Mouse (Mus musculus): ENCODE data around the gene Cc2d1b.

Gene Cc2d1b

GRCm38 (mm10) chr4:108619587-108620341 lies at the start of gene Cc2d1b:
Gene Cc2d1b (plus strand): TSS chr4:108619940.
- peak; percentile 99 for DNase-seq (ENCODE audit: low read depth, low spot score)

DNA sequence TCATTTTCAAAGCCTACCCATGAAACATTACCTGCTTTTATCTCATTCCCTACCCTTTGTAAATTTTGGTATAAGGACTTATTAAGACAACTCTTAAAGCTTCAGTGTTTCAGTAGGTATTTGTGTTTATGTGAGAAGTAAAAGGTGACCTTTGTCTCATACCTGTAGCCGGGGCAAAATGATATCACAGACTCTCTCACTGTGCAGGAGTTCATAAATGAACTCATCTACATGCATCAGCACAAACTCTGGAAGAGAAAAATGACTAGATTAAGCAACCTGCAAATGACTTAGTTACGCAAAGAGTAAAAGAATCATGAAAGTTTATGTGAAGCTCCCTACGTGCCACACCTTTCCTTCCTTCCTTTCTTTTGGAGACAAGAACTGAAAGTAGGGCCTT lies 47.1 kb upstream of the Cc2d1b start:
- no peak for DNase-seq (ENCODE audit: low read depth, low spot score)

- peak; percentile 97 for DNase-seq (ENCODE audit: low read depth, low spot score)
These were observed 40.6 kb upstream of the Cc2d1b start, which contains the start of the genes Prpf38a and Orc1 for GRCm38 (mm10) chr4:108578840-108579742. Gene Prpf38a (minus strand): TSS chr4:108579336. Gene Orc1 (plus strand): TSS chr4:108579423.

- peak; percentile 15 for DNase-seq (ENCODE audit: low read depth, low spot score)
These were observed 39.9 kb upstream of the Cc2d1b start for GRCm38 (mm10) chr4:108579743-108580411.

DNA sequence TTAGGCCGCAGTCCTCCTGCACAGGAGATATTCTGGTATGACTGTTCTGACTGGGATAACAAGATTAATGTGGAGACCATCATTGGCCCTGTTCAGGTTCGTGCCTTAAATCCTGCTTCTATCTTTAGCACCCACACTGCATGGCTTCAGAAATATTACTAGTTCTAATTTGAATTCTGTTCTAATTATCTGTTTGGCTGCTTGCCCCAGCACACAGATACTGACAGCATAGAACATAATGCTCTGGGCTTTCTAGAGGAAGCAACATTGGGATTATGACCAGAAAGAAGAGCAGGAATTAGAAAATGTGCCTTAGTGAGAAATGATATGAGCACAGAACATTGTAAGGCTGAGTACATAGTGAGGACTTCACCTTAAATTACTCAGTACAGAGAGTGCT lies 26.4 kb upstream of the Cc2d1b start:
- no peak for DNase-seq (ENCODE audit: low read depth, low spot score)

DNA sequence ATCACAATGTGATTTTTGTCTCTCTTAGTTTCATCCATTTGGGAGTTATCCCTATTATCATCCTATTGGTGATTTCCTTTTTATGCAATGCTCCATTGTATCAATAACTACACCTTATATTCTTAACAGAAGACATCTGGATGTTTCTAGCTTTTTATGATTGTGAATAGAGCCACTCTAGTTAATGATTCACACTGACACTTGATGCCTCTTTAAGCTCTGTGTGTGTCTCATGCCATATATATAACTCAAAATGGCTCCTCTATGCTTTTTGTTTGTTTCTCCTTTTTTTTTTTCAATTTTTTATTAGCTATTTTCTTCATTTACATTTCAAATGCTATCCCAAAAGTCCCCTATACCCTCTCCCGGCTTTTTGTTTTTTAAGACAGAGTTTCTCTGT lies 24.0 kb upstream of the Cc2d1b start:
- DNase-seq (ENCODE audit: low read depth, low spot score) = no peak

GRCm38 (mm10) chr4:108598306-108598705 lies 21.4 kb upstream of the Cc2d1b start:
- DNase-seq (ENCODE audit: low read depth, low spot score) = no peak

- no peak for DNase-seq (ENCODE audit: low read depth, low spot score)
These were observed 17.9 kb upstream of the Cc2d1b start for GRCm38 (mm10) chr4:108601870-108602269.

DNA sequence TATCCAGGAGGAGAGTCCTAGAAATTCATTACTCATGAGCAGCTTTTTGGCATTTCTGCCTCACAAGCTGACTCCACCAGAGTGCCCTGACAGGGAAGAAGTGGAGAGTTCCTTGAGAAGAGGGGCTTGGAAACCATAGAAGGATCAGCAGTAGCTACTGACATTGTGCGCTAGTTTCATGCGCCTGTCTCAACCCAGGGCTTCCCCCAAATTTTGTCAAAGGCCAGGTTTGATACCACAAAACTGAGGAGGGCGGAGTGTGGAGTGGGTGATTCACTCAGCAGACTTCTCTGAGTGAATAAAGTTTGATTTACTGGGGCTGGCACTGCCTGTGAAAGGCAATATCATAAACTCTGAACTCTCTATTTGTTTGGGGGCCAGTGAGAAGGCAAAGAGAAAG lies 11.1 kb upstream of the Cc2d1b start:
- no peak for DNase-seq (ENCODE audit: low read depth, low spot score)

GRCm38 (mm10) chr4:108610935-108611334 lies 8.8 kb upstream of the Cc2d1b start:
- DNase-seq (ENCODE audit: low read depth, low spot score) = no peak

DNA sequence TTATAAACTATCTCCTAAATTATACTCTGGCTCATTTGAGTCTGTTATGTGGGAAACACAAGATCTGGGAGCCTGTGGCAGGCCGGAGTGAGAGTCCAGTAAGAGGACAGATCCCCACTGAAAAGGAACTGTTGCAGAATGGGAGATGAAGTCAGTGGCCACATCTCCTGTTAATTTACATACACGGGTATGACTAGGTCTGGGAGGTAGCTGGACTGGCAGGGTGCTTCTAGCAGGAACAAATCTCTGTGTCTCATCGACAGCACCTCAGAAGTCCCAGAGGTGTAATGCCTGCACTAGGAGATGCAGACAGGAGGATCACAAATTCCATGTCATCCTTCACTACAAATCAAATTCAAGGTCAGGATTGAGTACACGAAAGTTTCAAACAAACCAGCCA lies 1.2 kb upstream of the Cc2d1b start:
- DNase-seq (ENCODE audit: low read depth, low spot score) = no peak

- DNase-seq (ENCODE audit: low read depth, low spot score) = no peak
These were observed 575 bp upstream of the Cc2d1b start for GRCm38 (mm10) chr4:108619165-108619564.

- DNase-seq (ENCODE audit: low read depth, low spot score) = no peak
These were observed 796 bp downstream of the Cc2d1b start for GRCm38 (mm10) chr4:108620536-108620935.

DNA sequence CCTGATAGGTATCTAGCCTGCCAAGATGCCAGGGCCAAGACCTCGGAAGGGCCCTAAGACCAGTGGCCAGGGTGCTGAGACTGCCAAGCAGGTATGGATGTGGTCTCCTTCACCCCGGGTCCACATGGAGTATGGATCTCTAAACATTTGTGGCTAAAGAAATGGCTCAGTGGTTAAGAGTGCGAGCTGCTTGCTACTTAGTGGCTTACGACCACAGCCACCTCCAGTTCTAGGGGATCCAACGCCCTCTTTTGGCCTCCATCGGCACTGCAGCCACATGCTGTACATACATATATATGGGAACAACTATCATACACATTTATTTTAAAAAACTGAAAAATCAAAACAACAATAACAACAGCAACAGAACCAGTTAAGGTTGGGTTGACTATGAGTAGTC lies 1.8 kb downstream of the Cc2d1b start:
- DNase-seq (ENCODE audit: low read depth, low spot score) = peak; percentile 37

- no peak for DNase-seq (ENCODE audit: low read depth, low spot score)
These were observed 7.3 kb downstream of the Cc2d1b start for GRCm38 (mm10) chr4:108627066-108627465.

- DNase-seq (ENCODE audit: low read depth, low spot score) = no peak
These were observed 9.7 kb downstream of the Cc2d1b start for GRCm38 (mm10) chr4:108629363-108629880.

GRCm38 (mm10) chr4:108630096-108630495 lies 10.4 kb downstream of the Cc2d1b start:
- DNase-seq (ENCODE audit: low read depth, low spot score) = no peak

DNA sequence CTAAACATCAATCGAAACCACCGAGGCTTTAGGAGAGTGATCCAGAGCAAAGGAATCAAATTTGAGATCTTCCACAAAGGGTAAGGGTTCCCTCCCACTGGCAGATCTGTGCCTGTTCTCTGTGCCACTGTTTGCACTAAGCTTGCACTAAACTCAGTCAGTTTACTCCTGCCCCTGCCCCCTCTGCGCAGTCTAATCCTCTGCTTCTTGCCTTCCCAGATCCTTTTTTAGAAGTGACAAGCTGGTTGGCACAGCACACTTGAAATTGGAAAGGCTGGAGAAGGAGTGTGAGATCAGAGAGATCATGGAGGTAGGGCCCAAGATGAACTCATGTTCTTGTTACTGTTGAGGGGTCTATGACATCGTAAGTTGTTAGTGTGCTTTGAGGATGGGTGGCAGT lies 11.9 kb downstream of the Cc2d1b start:
- no peak for DNase-seq (ENCODE audit: low read depth, low spot score)

- DNase-seq (ENCODE audit: low read depth, low spot score) = no peak
These were observed 14.0 kb downstream of the Cc2d1b start for GRCm38 (mm10) chr4:108633703-108634102.

DNA sequence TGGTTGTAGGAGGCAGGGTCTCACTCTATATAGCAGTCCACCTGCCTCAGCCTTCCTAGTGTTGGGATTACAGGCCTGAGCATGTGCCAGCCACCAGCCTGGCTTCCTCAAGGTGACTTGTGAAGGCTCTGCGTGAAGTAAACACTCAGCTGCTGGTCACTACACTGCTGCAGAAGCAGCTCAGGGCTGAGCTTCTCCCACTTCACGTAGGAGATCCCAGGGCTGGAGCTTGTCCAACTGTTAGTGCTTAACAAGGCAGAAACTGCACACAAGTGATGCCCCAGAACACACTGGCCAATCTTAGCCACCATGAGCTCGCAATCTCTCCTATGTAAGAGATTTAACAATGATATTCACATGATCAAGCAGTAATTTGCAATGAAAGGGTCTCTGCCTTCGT lies 15.0 kb downstream of the Cc2d1b start:
- DNase-seq (ENCODE audit: low read depth, low spot score) = no peak

DNA sequence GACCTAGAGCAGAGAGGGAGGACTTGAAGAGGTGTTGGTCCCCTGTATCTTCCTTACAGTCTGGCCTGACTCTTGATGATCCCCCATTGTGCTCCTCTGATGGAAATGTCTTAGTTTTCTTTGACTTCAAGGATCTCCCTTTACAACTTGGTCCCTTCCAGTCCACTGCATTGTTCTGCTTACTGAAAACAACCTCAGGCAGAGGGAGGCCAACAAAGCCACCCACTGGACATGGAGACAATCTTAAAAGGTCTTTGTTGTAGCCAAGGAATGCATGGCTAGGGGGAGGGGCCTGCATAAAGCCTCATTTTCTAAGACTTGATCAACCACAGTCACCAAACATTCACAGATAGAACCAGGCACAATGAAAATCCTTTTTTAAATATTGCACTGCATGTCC lies 15.4 kb downstream of the Cc2d1b start:
- no peak for DNase-seq (ENCODE audit: low read depth, low spot score)

DNA sequence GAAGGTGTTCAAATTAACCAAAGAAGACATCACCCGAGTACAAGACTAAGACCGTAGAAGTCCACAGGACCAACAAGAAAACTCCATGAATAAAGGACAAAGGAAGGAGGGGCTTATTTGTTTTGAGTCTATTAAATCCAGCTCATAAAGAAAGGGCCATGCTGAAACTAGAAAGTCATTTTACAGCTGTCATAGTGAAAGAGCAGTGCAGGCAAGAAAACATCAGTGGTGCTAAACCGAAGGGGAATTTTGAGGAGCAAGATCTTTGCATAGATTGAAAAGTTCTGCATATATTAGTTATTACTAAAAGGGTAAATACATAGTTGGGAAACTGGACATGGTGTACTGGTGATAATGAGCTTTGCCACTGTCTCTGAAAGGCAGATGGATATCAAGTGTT lies 18.0 kb downstream of the Cc2d1b start:
- no peak for DNase-seq (ENCODE audit: low read depth, low spot score)

Measured in CD4-positive helper T cell, adult 2 months (primary cell).